Mouse (Mus musculus) stomach, embryonic 16.5 days (tissue): ENCODE measurements around the gene Hivep3. TPM values are rescaled to one million over a fixed set of nuclear protein-coding genes. Genes with fewer than 3 reads are reported as not detected.

Source experiments
- ATAC-seq: fragments of 200-750 bp; cut with Nextera tagmentation; 2 replicates; pipeline ENCODE4 v1.8.0; 2017; ENCODE audit warnings: moderate number of reproducible peaks, moderate TSS enrichment; ENCODE audit not compliant: insufficient read depth, low FRiP score
- H3K27ac ChIP-seq: fragments of 300-500 bp; sonication (generic); 2 replicates; pipeline ENCODE4 v1.5.1; 2014; ENCODE audit warnings: low read length
- H3K27me3 ChIP-seq: fragments of 300-500 bp; sonication (generic); 2 replicates; pipeline ENCODE4 v1.6.1; 2014; ENCODE audit warnings: low read length, control low read depth, mixed read lengths; ENCODE audit not compliant: control insufficient read depth, insufficient read depth
- H3K36me3 ChIP-seq: fragments of 300-500 bp; sonication (generic); 2 replicates; pipeline ENCODE4 v1.6.1; 2014; ENCODE audit warnings: low read length; ENCODE audit not compliant: control insufficient read depth, insufficient read depth
- H3K4me1 ChIP-seq: fragments of 300-500 bp; sonication (generic); 2 replicates; pipeline ENCODE4 v1.6.1; 2014; ENCODE audit warnings: low read length, control low read depth, mixed read lengths; ENCODE audit not compliant: control insufficient read depth, insufficient read depth
- H3K4me2 ChIP-seq: fragments of 300-500 bp; sonication (generic); 2 replicates; pipeline ENCODE4 v1.6.1; 2014; ENCODE audit warnings: low read depth, low read length, mixed read lengths
- H3K4me3 ChIP-seq: fragments of 300-500 bp; sonication (generic); replicated peaks from 2 replicates; pipeline ENCODE4 v1.5.1; 2014; ENCODE audit warnings: mild to moderate bottlenecking, low read length
- H3K9ac ChIP-seq: fragments of 300-500 bp; sonication (generic); 2 replicates; pipeline ENCODE4 v1.6.1; 2014; ENCODE audit warnings: low read length
- H3K9me3 ChIP-seq: fragments of 300-500 bp; sonication (generic); replicated peaks from 2 replicates; pipeline ENCODE4 v1.6.1; 2016; ENCODE audit warnings: low read length, control low read depth; ENCODE audit not compliant: control insufficient read depth
- WGBS: fragments of 180-500 bp; shearing (Covaris S2); extraction: QIAGEN DNeasy Blood & Tissue Kit; methylation state at CpG from one replicate; pipeline ENCODE4 v1.1.7; 2014; 5-methylcytosine and 5-hydroxymethylcytosine counted together
- polyA plus RNA-seq: library from polyadenylated mRNA; unstranded; fragments of >200 nt; fragmentation: Nextera tagmentation; extraction: Ambion mirVana; gene quantifications from 2 replicates; pipeline ENCODE4 v1.2.1, GENCODE M21; 2015

Hivep3 gene
- polyA plus RNA-seq, 1 experiment from 2014 or later = 8.8 TPM

- Histone ChIP-seq H3K4me1 (no peaks in the 10 kb centered on the region), H3K4me3 (no peak overlapping the region), H3K27me3 (no peaks in the 10 kb centered on the region), H3K9ac (no peak overlapping the region), H3K27ac (no peak overlapping the region), H3K36me3 (no peaks in the 10 kb centered on the region), H3K9me3 (no peaks in the 10 kb centered on the region), H3K4me2 (no peak overlapping the region)
- 84% methylated on average over 3 of the region's 3 CpGs for WGBS
- ATAC-seq = no peak
Observed at GRCm38 (mm10) chr4:120106362-120106761, 372.8 kb downstream of the Hivep3 start.

GRCm38 (mm10) chr4:120107787-120108186, 374.2 kb downstream of the Hivep3 start:
- H3K27ac ChIP-seq = no peak overlapping the region
- no peaks in the 10 kb centered on the region for H3K9me3 ChIP-seq
- H3K4me3 ChIP-seq = no peak overlapping the region
- H3K36me3 ChIP-seq = no peaks in the 10 kb centered on the region
- no peaks in the 10 kb centered on the region for H3K27me3 ChIP-seq
- no peak overlapping the region for H3K9ac ChIP-seq
- WGBS = 66% methylated on average over 8 of the region's 8 CpGs
- no peak for ATAC-seq
- H3K4me1 ChIP-seq = no peaks in the 10 kb centered on the region
- H3K4me2 ChIP-seq = no peak overlapping the region

GRCm38 (mm10) chr4:120115516-120115915, 381.9 kb downstream of the Hivep3 start:
- Histone ChIP-seq H3K9me3 (no peaks in the 10 kb centered on the region), H3K9ac (no peak overlapping the region), H3K4me1 (no peaks in the 10 kb centered on the region), H3K27me3 (no peaks in the 10 kb centered on the region), H3K36me3 (no peaks in the 10 kb centered on the region), H3K27ac (no peak overlapping the region), H3K4me3 (no peak overlapping the region), H3K4me2 (no peak overlapping the region)
- ATAC-seq = no peak
- WGBS = 85% methylated on average over 3 of the region's 3 CpGs

- WGBS = 46% methylated on average over 1 of the region's 1 CpGs
- no peak overlapping the region for H3K9ac ChIP-seq
- no peaks in the 10 kb centered on the region for H3K4me1 ChIP-seq
- no peaks in the 10 kb centered on the region for H3K36me3 ChIP-seq
- no peak for ATAC-seq
- no peaks in the 10 kb centered on the region for H3K9me3 ChIP-seq
- H3K27me3 ChIP-seq = no peaks in the 10 kb centered on the region
- H3K4me2 ChIP-seq = no peak overlapping the region
- no peak overlapping the region for H3K4me3 ChIP-seq
- no peak overlapping the region for H3K27ac ChIP-seq
Observed at GRCm38 (mm10) chr4:120116312-120116711, 382.7 kb downstream of the Hivep3 start.

- Histone ChIP-seq H3K27ac (no peak overlapping the region), H3K36me3 (no peaks in the 10 kb centered on the region), H3K27me3 (no peaks in the 10 kb centered on the region), H3K9me3 (no peaks in the 10 kb centered on the region), H3K9ac (no peak overlapping the region), H3K4me2 (no peak overlapping the region), H3K4me1 (no peaks in the 10 kb centered on the region), H3K4me3 (no peak overlapping the region)
- 28% methylated on average over 8 of the region's 8 CpGs for WGBS
- ATAC-seq = no peak
Observed at GRCm38 (mm10) chr4:120120276-120120675, 386.7 kb downstream of the Hivep3 start.

GRCm38 (mm10) chr4:120124656-120125055, 391.1 kb downstream of the Hivep3 start:
- H3K36me3 ChIP-seq = no peaks in the 10 kb centered on the region
- H3K9ac ChIP-seq = no peak overlapping the region
- no peak overlapping the region for H3K4me2 ChIP-seq
- no peaks in the 10 kb centered on the region for H3K27me3 ChIP-seq
- no peaks in the 10 kb centered on the region for H3K9me3 ChIP-seq
- no peak for ATAC-seq
- H3K27ac ChIP-seq = no peak overlapping the region
- no peak overlapping the region for H3K4me3 ChIP-seq
- WGBS = 77% methylated on average over 6 of the region's 6 CpGs
- no peaks in the 10 kb centered on the region for H3K4me1 ChIP-seq

GRCm38 (mm10) chr4:120126047-120126446, 392.5 kb downstream of the Hivep3 start:
- H3K4me1 ChIP-seq = no peaks in the 10 kb centered on the region
- no peak overlapping the region for H3K4me2 ChIP-seq
- no peaks in the 10 kb centered on the region for H3K9me3 ChIP-seq
- no peak overlapping the region for H3K4me3 ChIP-seq
- no peak overlapping the region for H3K27ac ChIP-seq
- no peaks in the 10 kb centered on the region for H3K27me3 ChIP-seq
- no peak for ATAC-seq
- 87% methylated on average over 6 of the region's 6 CpGs for WGBS
- no peaks in the 10 kb centered on the region for H3K36me3 ChIP-seq
- H3K9ac ChIP-seq = no peak overlapping the region

- Histone ChIP-seq H3K27ac (no peak overlapping the region), H3K4me2 (no peak overlapping the region), H3K4me3 (no peak overlapping the region), H3K4me1 (0 out of 2 replicates have a peak, but pooled peaks cover 3% of the 10 kb centered on the region), H3K9ac (no peak overlapping the region), H3K9me3 (no peaks in the 10 kb centered on the region), H3K36me3 (no peaks in the 10 kb centered on the region), H3K27me3 (no peaks in the 10 kb centered on the region)
- ATAC-seq = no peak
- WGBS = 86% methylated on average over 3 of the region's 3 CpGs
Observed at GRCm38 (mm10) chr4:120127333-120127732, 393.7 kb downstream of the Hivep3 start.

GRCm38 (mm10) chr4:120128033-120128432, 394.4 kb downstream of the Hivep3 start:
- Histone ChIP-seq H3K9me3 (no peaks in the 10 kb centered on the region), H3K9ac (no peak overlapping the region), H3K4me3 (no peak overlapping the region), H3K4me1 (0 out of 2 replicates have a peak, but pooled peaks cover 3% of the 10 kb centered on the region), H3K36me3 (no peaks in the 10 kb centered on the region), H3K27ac (no peak overlapping the region), H3K27me3 (no peaks in the 10 kb centered on the region), H3K4me2 (no peak overlapping the region)
- ATAC-seq = no peak
- WGBS = 57% methylated on average over 4 of the region's 4 CpGs
